ENCODE assay signal across 26 mouse cellular contexts in the genomic region with DNA sequence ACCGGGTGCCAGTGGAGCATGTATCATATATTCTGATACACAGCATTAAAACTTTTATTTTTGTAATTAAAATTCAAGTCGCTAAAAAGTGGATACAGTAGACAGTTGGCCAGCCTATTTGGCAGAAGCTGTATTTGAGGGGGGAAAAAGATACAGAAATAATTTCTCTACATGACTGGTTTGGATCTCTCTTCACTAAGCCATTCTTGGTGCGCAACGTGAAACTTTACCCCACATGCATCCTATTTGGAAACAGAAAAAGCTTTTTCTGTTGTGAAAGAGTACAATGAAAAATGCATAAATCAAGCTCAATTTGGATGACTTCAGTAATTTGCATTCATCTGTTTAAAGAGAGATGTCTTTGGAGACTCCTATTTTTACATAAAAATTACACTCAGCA.
DNase-seq lines count a peak whose midpoint lies in the region; ATAC-seq lines count a peak whose summit lies in the region.
"Had no signal": no experiment of that assay in that cellular context is flagged by ENCODE, and none has a peak within 500 bp of the region (broad histone marks: within the 10 kb centered on the region; RNA-seq: fewer than 3 reads in every experiment).

No protein-coding gene starts in this region.

- no peak overlapping the region for H3K4me3 ChIP-seq in forebrain, embryonic 16.5 days (replicated peaks; ENCODE audit: low read length)
- H3K4me3 ChIP-seq in forebrain, embryonic 11.5 days (ENCODE audit: low read depth, low read length): no peak overlapping the region
- H3K4me3 ChIP-seq: heart, embryonic 13.5 days; limb, embryonic 12.5 days; lung, embryonic 15.5 days; midbrain, embryonic 10.5 days; midbrain, embryonic 15.5 days had no signal

- no peaks in the 10 kb centered on the region for H3K4me1 ChIP-seq in forebrain, embryonic 16.5 days (replicated peaks; ENCODE audit: control insufficient read depth, insufficient read depth, low read length)
- no peaks in the 10 kb centered on the region for H3K4me1 ChIP-seq in forebrain, embryonic 11.5 days (replicated peaks; ENCODE audit: control insufficient read depth, insufficient read depth, low read length)
- H3K4me1 ChIP-seq: heart, embryonic 13.5 days; limb, embryonic 12.5 days; lung, embryonic 15.5 days; midbrain, embryonic 10.5 days; midbrain, embryonic 15.5 days had no signal

- no peaks in the 10 kb centered on the region for H3K9me3 ChIP-seq in forebrain, embryonic 16.5 days (ENCODE audit: control insufficient read depth, low read length)
- H3K9me3 ChIP-seq in forebrain, embryonic 11.5 days (ENCODE audit: control insufficient read depth, low read length): no peaks in the 10 kb centered on the region
- H3K9me3 ChIP-seq: heart, embryonic 13.5 days; limb, embryonic 12.5 days; lung, embryonic 15.5 days; midbrain, embryonic 10.5 days; midbrain, embryonic 15.5 days had no signal

- no peak overlapping the region for H3K9ac ChIP-seq in forebrain, embryonic 16.5 days (replicated peaks; ENCODE audit: low read depth, low read length)
- no peak overlapping the region for H3K9ac ChIP-seq in forebrain, embryonic 11.5 days (ENCODE audit: low read length)
- H3K9ac ChIP-seq: heart, embryonic 13.5 days; hindbrain, embryonic 14.5 days; limb, embryonic 12.5 days; lung, embryonic 15.5 days; midbrain, embryonic 15.5 days had no signal

- no peak overlapping the region for H3K4me2 ChIP-seq in forebrain, embryonic 16.5 days (ENCODE audit: low read length)
- H3K4me2 ChIP-seq in forebrain, embryonic 11.5 days (ENCODE audit: low read depth, low read length, severe bottlenecking): no peak overlapping the region
- H3K4me2 ChIP-seq: heart, embryonic 13.5 days; hindbrain, embryonic 14.5 days; limb, embryonic 12.5 days; liver, embryonic 11.5 days; lung, embryonic 15.5 days; midbrain, embryonic 15.5 days had no signal

- no peaks in the 10 kb centered on the region for H3K27me3 ChIP-seq in forebrain, embryonic 16.5 days (replicated peaks; ENCODE audit: control insufficient read depth, insufficient read depth, low read length)
- H3K27me3 ChIP-seq in forebrain, embryonic 11.5 days (ENCODE audit: control insufficient read depth, insufficient read depth, low read length): no peaks in the 10 kb centered on the region
- H3K27me3 ChIP-seq: heart, embryonic 13.5 days; limb, embryonic 12.5 days; lung, embryonic 15.5 days; midbrain, embryonic 15.5 days; Patski had no signal

- no peak overlapping the region for H3K27ac ChIP-seq in forebrain, embryonic 16.5 days (ENCODE audit: low read length)
- H3K27ac ChIP-seq in forebrain, embryonic 11.5 days (ENCODE audit: low read depth, low read length): no peak overlapping the region
- H3K27ac ChIP-seq: heart, embryonic 13.5 days; hindbrain, embryonic 14.5 days; limb, embryonic 12.5 days; lung, embryonic 15.5 days; midbrain, embryonic 10.5 days; midbrain, embryonic 15.5 days had no signal

- no peak for DNase-seq in forebrain, embryonic 11.5 days (ENCODE audit: low spot score)
- DNase-seq in layer of hippocampus, adult 18-20 months (ENCODE audit: low spot score in 2 of 2): peak; percentile 4 to 25
- no peak for DNase-seq in layer of hippocampus, postnatal 10 days (ENCODE audit: low spot score in 2 of 2)
- peak; percentile 22 for DNase-seq in right cerebral cortex, adult 18-20 months
- DNase-seq in right cerebral cortex, postnatal 4 days: no peak
- peak; percentile 69 for DNase-seq in telencephalon, adult 2 months (ENCODE audit: low read depth, low spot score)
- DNase-seq in liver: no peak
- DNase-seq: adrenal gland, postnatal 10 days; cerebellum, adult 2 months; cerebellum, postnatal 14 days; gastrocnemius, postnatal 10 days; heart, postnatal 10 days; kidney, adult 9 months; kidney, postnatal 14 days; thymus, adult 18-20 months; thymus, postnatal 25 days had no signal

- 55% methylated on average over 4 of the region's 4 CpGs for WGBS in forebrain, embryonic 16.5 days
- 86% methylated on average over 4 of the region's 4 CpGs for WGBS in forebrain, embryonic 11.5 days

- peak; percentile 47; the same call in 1 of the 2 replicates for ATAC-seq in forebrain, embryonic 16.5 days
- no peak for ATAC-seq in forebrain, embryonic 11.5 days (replicated peaks; ENCODE audit: low FRiP score)
- ATAC-seq: intestine, postnatal 0 days; midbrain, embryonic 15.5 days; Patski had no signal

- H3K36me3 ChIP-seq in forebrain, embryonic 16.5 days (ENCODE audit: control insufficient read depth, insufficient read depth): no peaks in the 10 kb centered on the region
- H3K36me3 ChIP-seq in forebrain, embryonic 11.5 days (ENCODE audit: control insufficient read depth, insufficient read depth, low read length): no peaks in the 10 kb centered on the region
- H3K36me3 ChIP-seq: heart, embryonic 13.5 days; limb, embryonic 12.5 days; lung, embryonic 15.5 days; midbrain, embryonic 10.5 days; midbrain, embryonic 15.5 days had no signal

Comparison
In these comparisons a context has a peak if more than half of its experiments do, and no peak if none do; other contexts are left out.
1. DNase-seq: peak in layer of hippocampus, adult 18-20 months (2 of 2), right cerebral cortex, adult 18-20 months (single experiment) and telencephalon, adult 2 months (single experiment); none in forebrain, embryonic 11.5 days (single experiment), layer of hippocampus, postnatal 10 days (0 of 2), right cerebral cortex, postnatal 4 days (single experiment) and liver (single experiment).